Mouse (Mus musculus) stomach, postnatal 0 days (tissue): ENCODE data around the gene Tpra1. TPM values are rescaled to one million over a fixed set of nuclear protein-coding genes. Genes with fewer than 3 reads are reported as not detected.

ENCODE experiments used
- ATAC-seq: fragments of 200-750 bp; cut with Nextera tagmentation; 2 replicates; pipeline ENCODE4 v1.8.0; 2017; ENCODE audit not compliant: low FRiP score, low TSS enrichment
- DNase-seq: peaks from one replicate; pipeline ENCODE4 v3.0.0-alpha.2; 2016; ENCODE audit warnings: low spot score
- H3K27ac ChIP-seq: fragments of 300-500 bp; sonication (generic); replicated peaks from 2 replicates; pipeline ENCODE4 v1.5.1; 2014; ENCODE audit warnings: mild to moderate bottlenecking, control low read depth
- H3K27me3 ChIP-seq: fragments of 300-500 bp; sonication (generic); 2 replicates; pipeline ENCODE4 v1.6.1; 2014; ENCODE audit warnings: low read length; ENCODE audit not compliant: control insufficient read depth, insufficient read depth
- H3K36me3 ChIP-seq: fragments of 300-500 bp; sonication (generic); 2 replicates; pipeline ENCODE4 v1.6.1; 2014; ENCODE audit warnings: low read length, mixed read lengths; ENCODE audit not compliant: control insufficient read depth, insufficient read depth
- H3K4me1 ChIP-seq: fragments of 300-500 bp; sonication (generic); replicated peaks from 2 replicates; pipeline ENCODE4 v1.6.1; 2014; ENCODE audit warnings: antibody characterized with exemption; ENCODE audit not compliant: control insufficient read depth, insufficient read depth
- H3K4me2 ChIP-seq: fragments of 300-500 bp; sonication (generic); replicated peaks from 2 replicates; pipeline ENCODE4 v1.6.1; 2014; ENCODE audit warnings: low read depth, mild to moderate bottlenecking, control low read depth, moderate library complexity
- H3K4me3 ChIP-seq: fragments of 300-500 bp; sonication (generic); 2 replicates; pipeline ENCODE4 v1.5.1; 2014; ENCODE audit warnings: low read depth, low read length, control low read depth
- H3K9ac ChIP-seq: fragments of 300-500 bp; sonication (generic); 2 replicates; pipeline ENCODE4 v1.6.1; 2014; ENCODE audit warnings: mild to moderate bottlenecking, low read length, control low read depth, mixed read lengths
- H3K9me3 ChIP-seq: fragments of 300-500 bp; sonication (generic); 2 replicates; pipeline ENCODE4 v1.6.1; 2016; ENCODE audit warnings: low read length; ENCODE audit not compliant: control insufficient read depth
- CTCF ChIP-seq: IDR thresholded peaks from 2 replicates; pipeline ENCODE4 v1.5.1; 2016; ENCODE audit warnings: antibody characterized with exemption, low read depth, mild to moderate bottlenecking, moderate library complexity
- EP300 ChIP-seq: optimal IDR thresholded peaks from 2 replicates; pipeline ENCODE3; 2016; ENCODE audit warnings: antibody characterized with exemption
- WGBS: fragments of 180-500 bp; shearing (Covaris S2); extraction: QIAGEN DNeasy Blood & Tissue Kit; methylation state at CpG from one replicate; pipeline ENCODE4 v1.1.7; 2014; 5-methylcytosine and 5-hydroxymethylcytosine counted together
- polyA plus RNA-seq: library from polyadenylated mRNA; unstranded; fragments of >200 nt; fragmentation: Nextera tagmentation; extraction: Ambion mirVana; gene quantifications from 2 replicates; pipeline ENCODE4 v1.2.1, GENCODE M21; 2015

Gene Tpra1
- polyA plus RNA-seq, 1 experiment from 2014 or later: 39.8 TPM

DNA sequence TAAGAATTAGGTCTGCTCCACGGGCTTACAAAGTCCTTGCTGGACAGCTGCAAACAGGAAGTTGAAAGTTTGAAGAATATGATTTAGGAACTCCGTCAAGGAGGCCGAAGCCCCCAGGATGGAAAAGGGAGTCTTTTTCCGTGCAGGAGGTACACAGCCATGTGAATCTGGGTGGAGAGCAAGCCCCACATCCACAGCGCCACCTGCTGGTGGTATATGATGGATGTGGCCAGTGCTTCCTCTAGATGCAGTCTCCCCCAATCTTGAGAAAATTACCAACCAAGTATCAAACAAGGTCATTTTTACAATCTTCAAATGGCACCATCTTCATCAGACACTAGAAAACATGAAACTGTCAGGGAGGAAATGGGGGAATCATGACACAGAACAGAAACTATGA is 8.5 kb upstream of the Tpra1 start:
- H3K27me3 ChIP-seq: no peaks in the 10 kb centered on the region
- no peak overlapping the region for H3K4me3 ChIP-seq
- DNase-seq (peak; percentile 65), ATAC-seq (no peak)
- peaks cover 9% of the 10 kb centered on the region for H3K36me3 ChIP-seq
- TF ChIP-seq EP300 (no peak), CTCF (peak; percentile 92)
- H3K9me3 ChIP-seq: no peaks in the 10 kb centered on the region
- H3K4me2 ChIP-seq: no peak overlapping the region
- WGBS: 55% methylated on average over 5 of the region's 5 CpGs
- no peak overlapping the region for H3K9ac ChIP-seq
- H3K4me1 ChIP-seq: no peaks in the 10 kb centered on the region
- no peak overlapping the region for H3K27ac ChIP-seq

DNA sequence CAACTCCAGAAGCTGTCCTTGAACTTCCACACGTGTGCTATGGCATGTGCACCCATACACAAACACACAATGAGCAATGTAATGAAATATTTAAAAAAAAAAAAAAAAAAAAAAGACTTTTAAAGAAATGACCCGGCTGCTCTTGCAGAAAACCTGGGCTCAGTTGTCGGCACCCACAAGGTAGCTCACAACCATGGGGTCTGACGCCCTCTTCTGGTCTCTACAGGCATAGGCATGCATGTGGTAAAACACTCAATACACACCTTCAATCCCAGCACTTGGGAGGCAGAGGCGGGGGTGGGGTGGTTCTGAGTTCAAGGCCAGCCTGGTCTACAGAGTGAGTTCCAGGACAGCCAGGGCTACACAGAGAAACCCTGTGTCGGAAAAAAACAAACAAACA is 6.1 kb upstream of the Tpra1 start:
- H3K9ac ChIP-seq: no peak overlapping the region
- H3K9me3 ChIP-seq: no peaks in the 10 kb centered on the region
- H3K36me3 ChIP-seq: peaks cover 7% of the 10 kb centered on the region; the same call in 1 of the 2 replicates
- WGBS: 85% methylated on average over 6 of the region's 6 CpGs
- ATAC-seq: no peak
- H3K4me1 ChIP-seq: no peaks in the 10 kb centered on the region; the same call in 1 of the 2 replicates
- TF ChIP-seq CTCF (no peak), EP300 (no peak)
- no peaks in the 10 kb centered on the region for H3K27me3 ChIP-seq
- H3K4me2 ChIP-seq: no peak overlapping the region
- H3K27ac ChIP-seq: no peak overlapping the region
- H3K4me3 ChIP-seq: no peak overlapping the region
- no peak for DNase-seq

DNA sequence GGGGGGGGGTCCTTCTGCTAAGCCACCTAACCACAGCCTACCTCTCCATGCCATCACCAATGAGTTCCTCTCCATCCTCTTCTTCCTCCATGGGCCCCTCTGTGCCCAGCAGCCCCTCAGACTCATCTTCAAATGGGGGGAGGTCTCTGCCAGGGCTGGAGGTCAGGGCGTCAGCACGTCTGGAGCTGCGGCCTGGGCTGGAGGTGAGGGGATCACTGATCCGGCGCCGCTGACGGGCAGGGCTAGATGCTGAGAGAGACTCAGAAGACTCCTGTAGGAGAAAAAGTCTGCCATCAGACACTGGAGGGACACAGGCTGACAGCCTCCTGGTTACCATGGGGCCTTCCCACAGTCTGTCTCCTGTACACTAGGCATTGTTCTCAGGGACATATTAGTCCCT is 4.8 kb upstream of the Tpra1 start:
- DNase-seq (no peak), ATAC-seq (no peak)
- no peaks in the 10 kb centered on the region for H3K9me3 ChIP-seq
- H3K36me3 ChIP-seq: no peaks in the 10 kb centered on the region
- no peaks in the 10 kb centered on the region; the same call in 1 of the 2 replicates for H3K4me1 ChIP-seq
- no peak overlapping the region for H3K4me3 ChIP-seq
- no peak overlapping the region for H3K27ac ChIP-seq
- TF ChIP-seq CTCF (no peak), EP300 (no peak)
- 64% methylated on average over 7 of the region's 7 CpGs for WGBS
- no peaks in the 10 kb centered on the region for H3K27me3 ChIP-seq
- H3K4me2 ChIP-seq: no peak overlapping the region
- H3K9ac ChIP-seq: 0 out of 2 replicates have a peak overlapping the region, but pooled peaks have one; percentile 27

DNA sequence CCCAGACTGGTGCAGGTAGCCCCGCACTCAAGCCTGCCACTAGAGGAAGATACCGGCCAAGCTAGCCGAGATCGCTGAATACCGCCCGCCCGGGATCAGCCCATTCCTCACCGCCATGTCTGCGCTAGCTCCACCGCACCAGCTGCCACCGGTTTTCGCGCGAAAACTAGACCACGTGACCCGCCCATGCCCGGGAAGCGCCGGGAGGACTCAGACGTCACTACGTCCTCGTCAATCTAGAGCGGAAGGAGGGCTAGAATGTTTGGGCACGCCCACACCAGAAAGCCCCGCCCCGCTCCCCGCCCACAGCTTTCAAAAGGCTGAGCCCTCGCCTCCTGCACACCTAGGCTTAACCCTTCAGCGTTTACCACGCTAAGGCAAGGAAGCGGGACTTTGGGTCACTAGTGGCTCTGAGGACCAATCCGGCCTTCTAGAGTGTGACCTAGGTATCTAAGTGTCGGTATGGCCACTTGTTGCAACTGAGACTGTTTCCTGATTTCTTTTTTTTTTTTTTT is 3.5 kb upstream of the Tpra1 start, which contains the start of gene Mcm2:
Gene Mcm2 (minus strand): TSS at position 247 of the 515 bp plus-strand sequence.
- DNase-seq: peak; percentile 99
- Histone ChIP-seq H3K27ac (peak within 1 kb of the TSS; percentile 56; the same call in 1 of the 2 replicates), H3K9me3 (no peaks in the 10 kb centered on the region), H3K4me3 (peak within 1 kb of the TSS; percentile 66), H3K4me2 (peak within 1 kb of the TSS; percentile 75), H3K36me3 (no peaks in the 10 kb centered on the region), H3K4me1 (peaks cover 9% of the 10 kb centered on the region), H3K9ac (peak within 1 kb of the TSS; percentile 67), H3K27me3 (no peaks in the 10 kb centered on the region)
- under 1% methylated on average over 33 of the region's 33 CpGs for whole genome bisulfite sequencing
- TF ChIP-seq CTCF (peak; percentile 24; the same call in 1 of the 2 replicates), EP300 (no peak)
- ATAC-seq: peak; percentile 80

DNA sequence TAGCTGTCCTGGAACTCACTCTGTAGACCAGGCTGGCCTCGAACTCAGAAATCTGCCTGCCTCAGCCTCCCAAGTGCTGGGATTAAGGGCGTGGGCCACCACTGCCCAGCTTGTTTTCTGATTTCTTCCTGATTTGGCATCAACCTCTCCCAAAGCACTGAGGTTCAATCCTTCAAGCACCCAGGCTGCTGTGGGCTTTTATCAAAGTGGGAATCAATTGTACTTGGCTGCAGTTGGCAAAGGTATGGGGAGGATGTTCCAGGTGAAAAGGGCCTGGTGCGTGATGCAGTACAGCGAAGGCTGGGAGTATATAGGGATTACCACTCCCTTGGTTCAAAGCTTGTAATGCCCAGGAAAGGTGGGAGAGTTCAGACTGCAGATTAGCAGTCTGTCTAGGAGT is 3.0 kb upstream of the Tpra1 start:
- no peak overlapping the region for H3K27ac ChIP-seq
- peaks cover 9% of the 10 kb centered on the region for H3K4me1 ChIP-seq
- peak overlapping the region; percentile 66; the same call in 1 of the 2 replicates for H3K4me3 ChIP-seq
- no peaks in the 10 kb centered on the region for H3K27me3 ChIP-seq
- DNase-seq (no peak), ATAC-seq (no peak)
- H3K9me3 ChIP-seq: no peaks in the 10 kb centered on the region
- H3K4me2 ChIP-seq: peak overlapping the region; percentile 75
- H3K36me3 ChIP-seq: no peaks in the 10 kb centered on the region
- no peak overlapping the region for H3K9ac ChIP-seq
- no peak for TF ChIP-seq EP300
- no peak for TF ChIP-seq CTCF
- 45% methylated on average over 4 of the region's 4 CpGs for WGBS

DNA sequence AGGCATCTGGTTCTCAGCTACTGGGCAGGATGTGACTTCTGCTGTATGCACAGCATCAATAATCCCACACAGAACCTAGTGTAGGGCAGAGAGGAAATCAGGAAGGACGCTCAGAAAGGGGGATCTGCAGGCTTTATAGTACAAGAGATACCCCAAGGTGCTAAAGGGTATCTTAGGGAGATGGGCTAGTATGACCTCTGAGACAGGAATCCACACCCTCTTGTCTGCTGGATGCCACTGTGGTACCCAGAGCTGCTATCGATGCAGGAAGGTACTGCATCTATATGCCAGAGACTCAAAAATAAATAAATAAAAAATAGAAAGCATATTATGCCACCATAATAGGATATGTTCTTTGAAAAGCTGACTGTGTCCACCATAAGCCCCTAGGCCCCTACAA is 2.4 kb upstream of the Tpra1 start:
- 98% methylated on average over 2 of the region's 2 CpGs for WGBS
- ATAC-seq (no peak), DNase-seq (no peak)
- Histone ChIP-seq H3K9me3 (no peaks in the 10 kb centered on the region), H3K4me1 (peaks cover 9% of the 10 kb centered on the region), H3K9ac (no peak overlapping the region), H3K4me2 (no peak overlapping the region), H3K4me3 (no peak overlapping the region), H3K27me3 (no peaks in the 10 kb centered on the region), H3K36me3 (no peaks in the 10 kb centered on the region), H3K27ac (no peak overlapping the region)
- no peak for TF ChIP-seq EP300
- TF ChIP-seq CTCF: no peak
